Comparison of ENCODE assay signal across 8 mouse cellular contexts in genomic region chr1:165641271-165641771, GRCm38 (mm10). TPM values are rescaled to one million over a fixed set of nuclear protein-coding genes. Genes with fewer than 3 reads are reported as not detected.
DNase-seq lines count a peak whose midpoint lies in the region; ATAC-seq lines count a peak whose summit lies in the region.

No protein-coding gene starts in this region.

- WGBS in hindbrain, embryonic 15.5 days: 4% methylated on average over 16 of the region's 16 CpGs

- H3K27ac ChIP-seq in hindbrain, embryonic 15.5 days (replicated peaks): peak overlapping the region; percentile 67

- peak overlapping the region; percentile 38; the same call in 1 of the 2 replicates for H3K9ac ChIP-seq in hindbrain, embryonic 15.5 days

- peak; percentile 58 for ATAC-seq in hindbrain, embryonic 15.5 days (ENCODE audit: low FRiP score, low read depth)

- DNase-seq in NIH3T3 (ENCODE audit: low read depth): peak; percentile 92
- DNase-seq in cerebellum, postnatal 10 days: peak; percentile 80 to 90
- DNase-seq in frontal cortex, postnatal 25 days (ENCODE audit: low spot score in 2 of 2): peak; percentile 68 to 79
- peak; percentile 71 for DNase-seq in left cerebral cortex, adult 11 months (ENCODE audit: low spot score)
- peak; percentile 87 for DNase-seq in lung, postnatal 36 days
- DNase-seq in retina, embryonic 14.5 days (ENCODE audit: low spot score): peak; percentile 95
- peak; percentile 79 for DNase-seq in thymus, postnatal 4 days

- H3K4me2 ChIP-seq in hindbrain, embryonic 15.5 days: peak overlapping the region; percentile 57

- no peaks in the 10 kb centered on the region for H3K9me3 ChIP-seq in hindbrain, embryonic 15.5 days

- H3K36me3 ChIP-seq in hindbrain, embryonic 15.5 days: no peaks in the 10 kb centered on the region

- H3K27me3 ChIP-seq in hindbrain, embryonic 15.5 days: no peaks in the 10 kb centered on the region

- peaks cover 8% of the 10 kb centered on the region; the same call in 1 of the 2 replicates for H3K4me1 ChIP-seq in hindbrain, embryonic 15.5 days (replicated peaks)

- peak overlapping the region; percentile 93 for H3K4me3 ChIP-seq in hindbrain, embryonic 15.5 days

RNA-seq across cellular contexts. Expression of gene Mpzl1, which starts 7.0 kb away (rescaled TPM):
- 156 TPM in 2 replicates for polyA plus RNA-seq in hindbrain, embryonic 15.5 days (2015; fragmentation: Nextera tagmentation; extraction: Ambion mirVana)

Comparison
In these comparisons a context has a peak if more than half of its experiments do, and no peak if none do; other contexts are left out.
1. Peak in every context shown above with its lines: DNase-seq, ATAC-seq, H3K4me3 ChIP-seq and H3K27ac ChIP-seq.